Mouse (Mus musculus) small intestine, adult 2 months (tissue): Measurements from ENCODE around the gene Cnnm2. TPM values are rescaled to one million over a fixed set of nuclear protein-coding genes. Genes with fewer than 3 reads are reported as not detected.

Experiments used
- H3K27ac ChIP-seq: fragments of 200-500 bp; 2 replicates; pipeline ENCODE4 v1.5.1; 2012; ENCODE audit warnings: low read depth, low read length, control low read depth, inconsistent platforms; ENCODE audit not compliant: insufficient read depth
- H3K27me3 ChIP-seq: fragments of 200-500 bp; 2 replicates; pipeline ENCODE4 v1.6.1; 2012; ENCODE audit warnings: mild to moderate bottlenecking, moderate library complexity, low read length, inconsistent platforms; ENCODE audit not compliant: control insufficient read depth, insufficient read depth
- H3K36me3 ChIP-seq: fragments of 200-500 bp; 2 replicates; pipeline ENCODE4 v1.6.1; 2012; ENCODE audit warnings: mild to moderate bottlenecking, low read length, control low read depth, inconsistent platforms; ENCODE audit not compliant: control insufficient read depth, insufficient read depth
- H3K4me1 ChIP-seq: fragments of 200-500 bp; 2 replicates; pipeline ENCODE4 v1.6.1; 2012; ENCODE audit warnings: low read length, inconsistent platforms, mixed read lengths; ENCODE audit not compliant: control insufficient read depth, insufficient read depth, insufficient read length
- H3K4me3 ChIP-seq: fragments of 200-500 bp; 2 replicates; pipeline ENCODE4 v1.5.1; 2012; ENCODE audit warnings: low read depth, mild to moderate bottlenecking, control low read depth, inconsistent platforms, low read length, moderate library complexity
- CTCF ChIP-seq: fragments of 200-500 bp; IDR thresholded peaks from 2 replicates; pipeline ENCODE4 v1.5.1; 2012; ENCODE audit warnings: low read depth, mild to moderate bottlenecking, control low read depth, inconsistent platforms, low read length, moderate library complexity, mixed read lengths; ENCODE audit not compliant: insufficient replicate concordance, insufficient read length; ENCODE audit errors: extremely low read depth
- POLR2A ChIP-seq: fragments of 200-500 bp; IDR thresholded peaks from 2 replicates; pipeline ENCODE4 v1.6.1; 2012; ENCODE audit warnings: low read depth, mild to moderate bottlenecking, control low read depth, inconsistent platforms, low read length, moderate library complexity
- WGBS: fragments of 180-500 bp; shearing (Covaris S2); methylation state at CpG from one replicate; pipeline ENCODE4 v1.1.7; 2018; 5-methylcytosine and 5-hydroxymethylcytosine counted together
- polyA plus RNA-seq: library from polyadenylated mRNA; depleted of rRNA; stranded (reverse); fragments of >200 nt; gene quantifications from 2 replicates; pipeline ENCODE4 v1.2.3, GENCODE M21; 2012

Gene Cnnm2
- polyA plus RNA-seq, 1 experiment, result 16.9 TPM

GRCm38 (mm10) chr19:46784038-46784437, 22.6 kb downstream of the Cnnm2 start:
- WGBS, result 36% methylated on average over 5 of the region's 5 CpGs
- Histone ChIP-seq H3K36me3 (no peaks in the 10 kb centered on the region), H3K27me3 (no peaks in the 10 kb centered on the region), H3K27ac (peak overlapping the region; percentile 75), H3K4me3 (peak overlapping the region; percentile 11; the same call in 1 of the 2 replicates), H3K4me1 (peaks cover 5% of the 10 kb centered on the region; the same call in 1 of the 2 replicates)
- TF ChIP-seq POLR2A (no peak), CTCF (no peak)

GRCm38 (mm10) chr19:46784502-46784901, 23.1 kb downstream of the Cnnm2 start:
- TF ChIP-seq CTCF (no peak), POLR2A (no peak)
- WGBS, result 18% methylated on average over 6 of the region's 6 CpGs
- Histone ChIP-seq H3K27me3 (no peaks in the 10 kb centered on the region), H3K4me3 (no peak overlapping the region), H3K36me3 (no peaks in the 10 kb centered on the region), H3K27ac (peak overlapping the region; percentile 75), H3K4me1 (peaks cover 5% of the 10 kb centered on the region; the same call in 1 of the 2 replicates)

GRCm38 (mm10) chr19:46785633-46786032, 24.2 kb downstream of the Cnnm2 start:
- H3K4me3 ChIP-seq, result no peak overlapping the region
- 87% methylated on average over 4 of the region's 4 CpGs for WGBS
- peaks cover 5% of the 10 kb centered on the region; the same call in 1 of the 2 replicates for H3K4me1 ChIP-seq
- H3K27me3 ChIP-seq, result no peaks in the 10 kb centered on the region
- no peaks in the 10 kb centered on the region for H3K36me3 ChIP-seq
- no peak overlapping the region for H3K27ac ChIP-seq
- TF ChIP-seq POLR2A (no peak), CTCF (no peak)

- Histone ChIP-seq H3K36me3 (no peaks in the 10 kb centered on the region), H3K27me3 (no peaks in the 10 kb centered on the region)
- 93% methylated on average over 1 of the region's 1 CpGs for WGBS
Measured at GRCm38 (mm10) chr19:46789782-46790181, 28.4 kb downstream of the Cnnm2 start.

GRCm38 (mm10) chr19:46791360-46791759, 30.0 kb downstream of the Cnnm2 start:
- no peak overlapping the region for H3K4me3 ChIP-seq
- TF ChIP-seq CTCF (no peak), POLR2A (no peak)
- no peaks in the 10 kb centered on the region for H3K27me3 ChIP-seq
- WGBS, result 74% methylated on average over 7 of the region's 7 CpGs
- no peaks in the 10 kb centered on the region for H3K4me1 ChIP-seq
- H3K36me3 ChIP-seq, result no peaks in the 10 kb centered on the region
- no peak overlapping the region for H3K27ac ChIP-seq

More at GRCm38 (mm10) chr19:46789782-46790181, 28.4 kb downstream of the Cnnm2 start:
- no peak overlapping the region for H3K27ac ChIP-seq
- TF ChIP-seq CTCF (no peak), POLR2A (no peak)
- H3K4me1 ChIP-seq, result no peaks in the 10 kb centered on the region
- H3K4me3 ChIP-seq, result no peak overlapping the region

GRCm38 (mm10) chr19:46791921-46792320, 30.5 kb downstream of the Cnnm2 start:
- WGBS, result 86% methylated on average over 8 of the region's 8 CpGs
- H3K36me3 ChIP-seq, result no peaks in the 10 kb centered on the region
- H3K27me3 ChIP-seq, result no peaks in the 10 kb centered on the region
- no peak overlapping the region for H3K4me3 ChIP-seq
- H3K27ac ChIP-seq, result no peak overlapping the region
- TF ChIP-seq CTCF (no peak), POLR2A (no peak)
- no peaks in the 10 kb centered on the region for H3K4me1 ChIP-seq

- no peaks in the 10 kb centered on the region for H3K36me3 ChIP-seq
- H3K4me1 ChIP-seq, result no peaks in the 10 kb centered on the region
- no peaks in the 10 kb centered on the region for H3K27me3 ChIP-seq
- no peak for TF ChIP-seq CTCF
- TF ChIP-seq POLR2A, result no peak
- H3K27ac ChIP-seq, result no peak overlapping the region
- WGBS, result 74% methylated on average over 3 of the region's 3 CpGs
- H3K4me3 ChIP-seq, result no peak overlapping the region
Measured at GRCm38 (mm10) chr19:46792480-46792879, 31.1 kb downstream of the Cnnm2 start.
